Mouse (Mus musculus) left cerebral cortex, postnatal 10 days (tissue): ENCODE results near the gene Prb1. TPM values are rescaled to one million over a fixed set of nuclear protein-coding genes. Genes with fewer than 3 reads are reported as not detected.
"Not testable (repeated sequence)": the region's sequence is repeated elsewhere in the genome, so short reads cannot be mapped to it uniquely, and the experiment has no call there.

ENCODE experiments used
- DNase-seq, 2 experiments: peaks; one replicate each; pipeline ENCODE4 v3.0.0; 2021 to 2022; ENCODE audit warnings: low spot score in 2 of 2, mixed read lengths in 1 of 2; ENCODE audit errors: extremely low spot score in 1 of 2
- intact Hi-C: fragments of 180-260 bp; cut with DNase I; formaldehyde crosslinking; loops from one replicate; pipeline ENCODE4 v1.15.1; 2025
- total RNA-seq, 2 experiments: library from RNA; stranded (reverse); gene quantifications; 2 replicates each; pipeline ENCODE4 v1.2.3; 2021

The Prb1 gene
- not detected for total RNA-seq

DNA sequence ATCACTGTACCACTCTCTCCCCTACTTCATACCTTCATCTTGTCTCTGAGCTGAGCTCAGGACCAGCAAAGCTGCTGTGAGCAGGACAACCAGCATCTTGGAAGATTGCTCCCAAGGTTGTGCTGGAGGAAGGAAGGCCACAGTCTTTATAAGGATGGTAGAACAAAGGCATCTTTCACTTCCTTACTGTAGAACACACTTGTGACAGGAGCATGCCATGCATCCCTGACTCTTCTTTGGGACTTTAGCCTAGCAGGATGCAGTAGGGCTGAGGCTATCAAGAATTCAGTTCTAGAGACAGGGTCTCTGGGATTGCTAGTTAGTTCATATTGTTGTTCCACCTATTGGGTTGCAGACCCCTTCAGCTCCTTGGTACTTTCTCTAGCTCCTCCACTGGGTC, at the start of gene Prb1:
TSS of gene Prb1 (minus strand) at position 101 of the 400 bp plus-strand sequence.
- DNase-seq, intact Hi-C loops: not testable (repeated sequence)

Other genes with a start within 250 kb of the Prb1 start
- not detected for gene Prpmp5, start 104.2 kb upstream of the Prb1 start, total RNA-seq
- gene Gm8882, start 153.6 kb upstream of the Prb1 start, total RNA-seq, result not detected